Mouse (Mus musculus): ENCODE data around the gene Gpr183.

DNA sequence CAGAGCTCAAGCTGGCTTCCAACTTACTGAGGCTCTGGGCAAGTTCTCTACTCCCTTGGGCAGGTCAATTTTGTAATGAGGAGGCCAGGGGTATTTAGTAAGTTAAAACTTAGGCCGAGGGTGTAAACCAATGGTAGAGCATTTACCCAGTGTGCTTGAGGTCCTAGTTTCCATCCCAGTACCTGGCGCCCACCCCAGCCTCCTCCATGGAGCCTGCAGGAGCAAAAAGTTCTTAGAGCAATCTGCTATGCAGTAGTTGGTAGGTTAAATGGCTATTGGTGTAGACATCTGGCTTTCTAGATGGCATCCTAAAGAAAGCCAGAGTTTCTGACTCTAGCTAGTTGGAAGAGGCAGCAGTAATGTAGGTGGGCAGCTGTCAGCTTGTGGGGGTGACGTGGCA, 15.6 kb downstream of the Gpr183 start:
- TF ChIP-seq CTCF (IDR thresholded peaks at IDR 0.05; ENCODE audit: low read depth, low read length) (no peak), POLR2A (IDR thresholded peaks at IDR 0.05; ENCODE audit: insufficient read depth, low read length) (no peak), EP300 (IDR thresholded peaks at IDR 0.05; ENCODE audit: insufficient read depth, low read depth, low read length) (no peak)
